Mouse (Mus musculus): Measurements from ENCODE around the gene Sox4. TPM values are rescaled to one million over a fixed set of nuclear protein-coding genes. Genes with fewer than 3 reads are reported as not detected.

Sox4 gene
- polyA plus RNA-seq, 1 experiment from 2014 or later, result 239 TPM

- Histone ChIP-seq H3K27me3 (no peaks in the 10 kb centered on the region), H3K4me1 (replicated peaks) (peaks cover 30% of the 10 kb centered on the region), H3K9ac (replicated peaks) (peak overlapping the region; percentile 100), H3K27ac (peak overlapping the region; percentile 100), H3K36me3 (peaks cover 6% of the 10 kb centered on the region; the same call in 1 of the 2 replicates), H3K4me2 (replicated peaks) (peak overlapping the region; percentile 54), H3K9me3 (no peaks in the 10 kb centered on the region), H3K4me3 (replicated peaks) (peak overlapping the region; percentile 100)
- under 1% methylated on average over 98 of the region's 98 CpGs for WGBS
- peak; percentile 55 for ATAC-seq
Observed at GRCm38 (mm10) chr13:28952576-28953571, 639 bp downstream of the Sox4 start.

GRCm38 (mm10) chr13:28951691-28952575 is 1.6 kb downstream of the Sox4 start:
- Histone ChIP-seq H3K4me3 (replicated peaks) (peak overlapping the region; percentile 100), H3K4me1 (replicated peaks) (peaks cover 31% of the 10 kb centered on the region), H3K36me3 (peaks cover 6% of the 10 kb centered on the region; the same call in 1 of the 2 replicates), H3K4me2 (replicated peaks) (peak overlapping the region; percentile 54), H3K27me3 (no peaks in the 10 kb centered on the region), H3K27ac (peak overlapping the region; percentile 100), H3K9ac (replicated peaks) (peak overlapping the region; percentile 100), H3K9me3 (no peaks in the 10 kb centered on the region)
- whole genome bisulfite sequencing, result under 1% methylated on average over 92 of the region's 92 CpGs
- ATAC-seq, result no peak

GRCm38 (mm10) chr13:28950623-28951491 is 2.7 kb downstream of the Sox4 start:
- Histone ChIP-seq H3K4me2 (replicated peaks) (peak overlapping the region; percentile 54), H3K4me1 (replicated peaks) (peaks cover 35% of the 10 kb centered on the region), H3K36me3 (peaks cover 6% of the 10 kb centered on the region; the same call in 1 of the 2 replicates), H3K9ac (replicated peaks) (peak overlapping the region; percentile 100), H3K27me3 (no peaks in the 10 kb centered on the region), H3K27ac (peak overlapping the region; percentile 100), H3K4me3 (replicated peaks) (peak overlapping the region; percentile 100), H3K9me3 (no peaks in the 10 kb centered on the region)
- WGBS, result 0% methylated on average over 31 of the region's 32 CpGs
- ATAC-seq, result no peak

GRCm38 (mm10) chr13:28950266-28950622 is 3.3 kb downstream of the Sox4 start:
- H3K36me3 ChIP-seq, result peaks cover 12% of the 10 kb centered on the region
- peak overlapping the region; percentile 100 for H3K9ac ChIP-seq (replicated peaks)
- WGBS, result under 1% methylated on average over 9 of the region's 9 CpGs
- no peak for ATAC-seq
- peak overlapping the region; percentile 54 for H3K4me2 ChIP-seq (replicated peaks)
- H3K27ac ChIP-seq, result peak overlapping the region; percentile 100
- no peaks in the 10 kb centered on the region for H3K27me3 ChIP-seq
- no peaks in the 10 kb centered on the region for H3K9me3 ChIP-seq
- H3K4me3 ChIP-seq (replicated peaks), result peak overlapping the region; percentile 100
- peaks cover 35% of the 10 kb centered on the region for H3K4me1 ChIP-seq (replicated peaks)

- ATAC-seq, result no peak
- peak overlapping the region; percentile 93 for H3K27ac ChIP-seq
- 3% methylated on average over 11 of the region's 11 CpGs for WGBS
Observed at GRCm38 (mm10) chr13:28949279-28949915, 4.1 kb downstream of the Sox4 start.

GRCm38 (mm10) chr13:28948541-28948940 is 5.0 kb downstream of the Sox4 start:
- H3K4me3 ChIP-seq (replicated peaks), result peak overlapping the region; percentile 100
- H3K4me2 ChIP-seq (replicated peaks), result peak overlapping the region; percentile 66
- peaks cover 26% of the 10 kb centered on the region for H3K4me1 ChIP-seq (replicated peaks)
- no peak; the same call in 1 of the 2 replicates for ATAC-seq
- 0% methylated on average over 10 of the region's 10 CpGs for WGBS
- peak overlapping the region; percentile 82 for H3K9ac ChIP-seq (replicated peaks)
- peak overlapping the region; percentile 93 for H3K27ac ChIP-seq
- H3K27me3 ChIP-seq, result no peaks in the 10 kb centered on the region
- H3K36me3 ChIP-seq, result peaks cover 13% of the 10 kb centered on the region
- H3K9me3 ChIP-seq, result no peaks in the 10 kb centered on the region

More at GRCm38 (mm10) chr13:28949279-28949915, 4.1 kb downstream of the Sox4 start:
- H3K4me3 ChIP-seq (replicated peaks), result peak overlapping the region; percentile 100
- H3K9ac ChIP-seq (replicated peaks), result peak overlapping the region; percentile 82
- H3K9me3 ChIP-seq, result no peaks in the 10 kb centered on the region
- H3K36me3 ChIP-seq, result peaks cover 13% of the 10 kb centered on the region
- peaks cover 31% of the 10 kb centered on the region for H3K4me1 ChIP-seq (replicated peaks)
- peak overlapping the region; percentile 51 for H3K4me2 ChIP-seq (replicated peaks)
- no peaks in the 10 kb centered on the region for H3K27me3 ChIP-seq

GRCm38 (mm10) chr13:28947740-28948441 is 5.6 kb downstream of the Sox4 start:
- Histone ChIP-seq H3K36me3 (peaks cover 13% of the 10 kb centered on the region), H3K4me1 (replicated peaks) (peaks cover 27% of the 10 kb centered on the region), H3K4me3 (replicated peaks) (peak overlapping the region; percentile 100), H3K27me3 (no peaks in the 10 kb centered on the region), H3K27ac (peak overlapping the region; percentile 93), H3K9ac (replicated peaks) (peak overlapping the region; percentile 82), H3K4me2 (replicated peaks) (peak overlapping the region; percentile 66), H3K9me3 (no peaks in the 10 kb centered on the region)
- 18% methylated on average over 7 of the region's 7 CpGs for WGBS
- ATAC-seq, result 0 out of 2 replicates have a peak, but pooled peaks have one; percentile 18

GRCm38 (mm10) chr13:28946565-28947135 is 6.9 kb downstream of the Sox4 start:
- Histone ChIP-seq H3K4me2 (replicated peaks) (peak overlapping the region; percentile 66), H3K27me3 (no peaks in the 10 kb centered on the region), H3K27ac (peak overlapping the region; percentile 93), H3K4me3 (replicated peaks) (peak overlapping the region; percentile 100; the same call in 1 of the 2 replicates), H3K4me1 (replicated peaks) (peaks cover 38% of the 10 kb centered on the region), H3K9ac (replicated peaks) (peak overlapping the region; percentile 54; the same call in 1 of the 2 replicates), H3K9me3 (no peaks in the 10 kb centered on the region), H3K36me3 (peaks cover 8% of the 10 kb centered on the region)
- ATAC-seq, result peak; percentile 31
- WGBS, result 31% methylated on average over 8 of the region's 8 CpGs

- Histone ChIP-seq H3K27me3 (no peaks in the 10 kb centered on the region), H3K9ac (replicated peaks) (no peak overlapping the region), H3K4me2 (replicated peaks) (no peak overlapping the region), H3K4me1 (replicated peaks) (peaks cover 38% of the 10 kb centered on the region), H3K36me3 (peaks cover 7% of the 10 kb centered on the region), H3K27ac (no peak overlapping the region), H3K4me3 (replicated peaks) (no peak overlapping the region), H3K9me3 (no peaks in the 10 kb centered on the region)
- no peak for ATAC-seq
- WGBS, result 96% methylated on average over 5 of the region's 5 CpGs
Observed at GRCm38 (mm10) chr13:28945681-28946080, 7.8 kb downstream of the Sox4 start.

GRCm38 (mm10) chr13:28942926-28943325 is 10.6 kb downstream of the Sox4 start:
- Histone ChIP-seq H3K4me2 (replicated peaks) (no peak overlapping the region), H3K4me1 (replicated peaks) (peaks cover 30% of the 10 kb centered on the region), H3K4me3 (replicated peaks) (no peak overlapping the region), H3K27me3 (no peaks in the 10 kb centered on the region), H3K9ac (replicated peaks) (no peak overlapping the region), H3K36me3 (peaks cover 7% of the 10 kb centered on the region; the same call in 1 of the 2 replicates), H3K9me3 (no peaks in the 10 kb centered on the region), H3K27ac (no peak overlapping the region)
- 77% methylated on average over 4 of the region's 4 CpGs for WGBS
- no peak for ATAC-seq
